Mouse (Mus musculus) neural tube, embryonic 13.5 days (tissue): ENCODE data around the gene Phactr1. TPM values are rescaled to one million over a fixed set of nuclear protein-coding genes. Genes with fewer than 3 reads are reported as not detected.
A peak's percentile ranks its signal among the peaks of the same experiment; 100 is the strongest.

Experiments
- ATAC-seq: fragments of 200-750 bp; cut with Nextera tagmentation; 2 replicates; pipeline ENCODE4 v1.8.0; 2017; ENCODE audit warnings: low read depth, mild to moderate bottlenecking, moderate TSS enrichment, moderate library complexity
- H3K27ac ChIP-seq: fragments of 300-500 bp; sonication (generic); replicated peaks from 2 replicates; pipeline ENCODE4 v1.5.1; 2015; ENCODE audit warnings: moderate library complexity, mild to moderate bottlenecking, inconsistent platforms
- H3K27me3 ChIP-seq: fragments of 300-500 bp; sonication (generic); 2 replicates; pipeline ENCODE4 v1.6.1; 2015; ENCODE audit warnings: mild to moderate bottlenecking, inconsistent platforms
- H3K36me3 ChIP-seq: fragments of 300-500 bp; sonication (generic); 2 replicates; pipeline ENCODE4 v1.6.1; 2015; ENCODE audit warnings: mild to moderate bottlenecking, inconsistent platforms
- H3K4me1 ChIP-seq: fragments of 300-500 bp; sonication (generic); replicated peaks from 2 replicates; pipeline ENCODE4 v1.6.1; 2015; ENCODE audit warnings: inconsistent platforms
- H3K4me2 ChIP-seq: fragments of 300-500 bp; sonication (generic); 2 replicates; pipeline ENCODE4 v1.6.1; 2015; ENCODE audit warnings: inconsistent platforms, mild to moderate bottlenecking, moderate library complexity
- H3K4me3 ChIP-seq: fragments of 300-500 bp; sonication (generic); 2 replicates; pipeline ENCODE4 v1.5.1; 2015; ENCODE audit warnings: mild to moderate bottlenecking, inconsistent platforms
- H3K9ac ChIP-seq: fragments of 300-500 bp; sonication (generic); 2 replicates; pipeline ENCODE4 v1.6.1; 2015; ENCODE audit warnings: moderate library complexity, mild to moderate bottlenecking, inconsistent platforms
- H3K9me3 ChIP-seq: fragments of 300-500 bp; sonication (generic); 2 replicates; pipeline ENCODE4 v1.6.1; 2016; ENCODE audit warnings: inconsistent platforms
- WGBS: fragments of 180-500 bp; shearing (Covaris S2); methylation state at CpG from one replicate; pipeline ENCODE4 v1.1.7; 2015; 5-methylcytosine and 5-hydroxymethylcytosine counted together
- polyA plus RNA-seq: library from polyadenylated mRNA; unstranded; fragments of >200 nt; fragmentation: Nextera tagmentation; extraction: Ambion mirVana; gene quantifications from 2 replicates; pipeline ENCODE4 v1.2.1, GENCODE M21; 2015

Phactr1 gene
- polyA plus RNA-seq, 1 experiment from 2014 or later = 50.3 TPM

DNA sequence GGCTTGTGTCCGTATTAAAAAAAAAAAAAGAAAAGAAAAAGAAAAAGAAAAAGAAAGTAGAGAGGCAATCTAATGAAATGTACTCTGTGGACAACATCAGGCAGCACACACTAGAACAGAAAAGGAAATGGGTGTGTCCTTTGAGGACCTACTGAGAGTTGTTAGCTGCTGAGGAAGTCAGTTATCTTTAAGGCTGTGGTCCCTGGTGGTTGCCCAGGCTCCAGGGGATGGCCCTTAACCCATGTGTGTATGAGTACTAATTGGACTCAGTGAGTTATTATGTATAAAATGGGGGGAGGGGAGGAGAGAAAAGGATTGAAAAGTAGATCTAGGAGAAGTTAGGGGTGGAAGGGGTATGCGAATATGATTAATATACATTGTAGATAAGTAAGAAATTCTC, 278.4 kb downstream of the Phactr1 start:
- Histone ChIP-seq H3K9ac (no peak overlapping the region), H3K4me2 (no peak overlapping the region), H3K27me3 (no peaks in the 10 kb centered on the region), H3K27ac (no peak overlapping the region), H3K4me1 (no peaks in the 10 kb centered on the region), H3K9me3 (no peaks in the 10 kb centered on the region), H3K36me3 (no peaks in the 10 kb centered on the region), H3K4me3 (no peak overlapping the region)
- WGBS = 94% methylated on average over 2 of the region's 2 CpGs
- no peak for ATAC-seq

DNA sequence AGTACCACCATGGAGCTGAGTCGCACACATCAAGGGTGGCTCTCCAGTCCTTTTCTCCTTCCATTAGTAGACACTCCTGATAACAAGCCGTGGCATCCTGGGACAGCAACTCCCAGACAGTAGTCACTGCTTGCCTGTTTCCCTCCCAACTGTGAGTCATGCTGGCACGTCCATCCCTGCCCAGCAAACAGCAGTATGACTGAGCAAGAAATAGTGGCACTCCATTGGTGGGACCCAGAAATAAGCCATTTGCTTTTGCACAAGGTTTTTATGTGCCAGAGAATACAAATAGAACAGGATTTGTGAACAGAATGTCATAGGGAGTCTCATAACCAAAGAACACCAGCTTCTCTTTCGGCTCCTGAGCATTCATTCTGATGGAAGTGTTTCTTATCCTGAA, 281.1 kb downstream of the Phactr1 start:
- no peaks in the 10 kb centered on the region for H3K36me3 ChIP-seq
- H3K27ac ChIP-seq = no peak overlapping the region

DNA sequence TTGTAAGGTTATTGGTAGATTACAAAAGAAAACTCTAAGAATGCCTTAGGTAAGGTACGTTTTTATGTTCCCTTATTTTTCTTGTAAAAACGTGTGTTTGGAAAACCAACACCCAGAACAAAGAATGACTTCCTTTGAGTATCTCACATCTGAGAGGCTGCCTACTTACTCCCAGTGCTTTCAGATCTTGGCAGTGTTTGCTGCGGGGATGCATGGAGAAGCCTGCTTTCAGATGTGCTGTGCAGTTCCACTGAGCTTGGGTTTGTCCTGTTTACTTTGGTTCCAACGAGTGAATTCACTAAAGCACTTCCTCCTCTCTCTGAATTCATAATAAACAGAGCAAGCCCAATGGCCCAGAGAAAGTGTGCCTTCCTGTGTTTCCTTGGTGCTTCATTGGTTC, 288.1 kb downstream of the Phactr1 start:
- no peaks in the 10 kb centered on the region; the same call in 1 of the 2 replicates for H3K4me1 ChIP-seq

More for the DNA sequence above, 281.1 kb downstream of the Phactr1 start:
- Histone ChIP-seq H3K4me1 (no peaks in the 10 kb centered on the region), H3K4me2 (no peak overlapping the region), H3K9me3 (no peaks in the 10 kb centered on the region), H3K4me3 (no peak overlapping the region), H3K27me3 (no peaks in the 10 kb centered on the region), H3K9ac (no peak overlapping the region)
- ATAC-seq = no peak
- WGBS = 90% methylated on average over 4 of the region's 4 CpGs

DNA sequence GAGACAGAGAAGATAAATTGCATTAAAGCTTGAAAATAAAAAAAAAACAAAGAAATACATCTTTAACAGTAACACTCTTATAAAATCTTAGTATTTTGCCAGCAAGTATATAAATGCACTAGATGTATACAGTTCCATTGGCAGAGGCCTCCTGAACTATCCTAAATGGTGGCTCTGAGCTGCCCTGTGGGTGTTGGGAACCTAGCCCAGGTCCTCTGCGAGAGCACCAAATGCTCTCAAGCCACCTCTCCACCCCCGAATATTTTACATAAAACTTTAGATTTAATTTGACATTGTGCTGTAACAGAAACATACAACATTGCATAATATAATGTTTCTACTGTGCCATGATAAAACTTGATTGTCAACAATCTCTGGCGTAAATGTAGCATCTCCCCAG, 293.1 kb downstream of the Phactr1 start:
- Histone ChIP-seq H3K27me3 (no peaks in the 10 kb centered on the region), H3K4me3 (no peak overlapping the region), H3K36me3 (no peaks in the 10 kb centered on the region), H3K4me2 (no peak overlapping the region), H3K9ac (no peak overlapping the region), H3K9me3 (no peaks in the 10 kb centered on the region), H3K27ac (no peak overlapping the region), H3K4me1 (peaks cover 11% of the 10 kb centered on the region; the same call in 1 of the 2 replicates)
- ATAC-seq = no peak
- WGBS = 85% methylated on average over 3 of the region's 3 CpGs

More for the DNA sequence above, 288.1 kb downstream of the Phactr1 start:
- H3K9ac ChIP-seq = no peak overlapping the region
- H3K4me2 ChIP-seq = no peak overlapping the region
- no peak overlapping the region for H3K27ac ChIP-seq
- 77% methylated on average over 4 of the region's 4 CpGs for WGBS
- H3K27me3 ChIP-seq = no peaks in the 10 kb centered on the region
- H3K4me3 ChIP-seq = no peak overlapping the region
- no peaks in the 10 kb centered on the region for H3K36me3 ChIP-seq
- ATAC-seq = no peak
- no peaks in the 10 kb centered on the region for H3K9me3 ChIP-seq

DNA sequence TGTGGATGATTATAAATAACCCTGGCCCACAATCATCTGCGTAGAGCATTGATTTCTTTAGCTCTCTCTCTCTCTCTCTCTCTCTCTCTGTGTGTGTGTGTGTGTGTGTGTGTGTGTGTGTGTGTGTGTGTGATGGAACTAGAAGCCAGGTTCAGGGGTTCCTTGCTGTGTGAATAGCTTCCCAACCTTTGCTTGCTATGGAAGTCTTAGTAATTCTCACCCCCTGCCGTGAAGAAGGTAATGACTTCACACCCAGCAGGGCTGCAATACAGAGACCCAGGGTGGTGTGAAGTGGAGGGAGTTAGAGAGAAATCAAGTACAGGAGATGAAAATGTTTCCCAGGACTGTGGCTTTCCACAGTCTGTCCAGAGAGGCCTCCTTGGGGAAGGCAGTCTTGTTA, 293.5 kb downstream of the Phactr1 start:
- no peaks in the 10 kb centered on the region for H3K36me3 ChIP-seq
- H3K27me3 ChIP-seq = no peaks in the 10 kb centered on the region
- no peak overlapping the region for H3K27ac ChIP-seq
- H3K4me3 ChIP-seq = no peak overlapping the region
- no peak; the same call in 1 of the 2 replicates for ATAC-seq
- no peak overlapping the region for H3K4me2 ChIP-seq
- H3K9ac ChIP-seq = no peak overlapping the region
- no peaks in the 10 kb centered on the region for H3K9me3 ChIP-seq
- WGBS = 70% methylated on average over 2 of the region's 2 CpGs
- peaks cover 11% of the 10 kb centered on the region; the same call in 1 of the 2 replicates for H3K4me1 ChIP-seq

DNA sequence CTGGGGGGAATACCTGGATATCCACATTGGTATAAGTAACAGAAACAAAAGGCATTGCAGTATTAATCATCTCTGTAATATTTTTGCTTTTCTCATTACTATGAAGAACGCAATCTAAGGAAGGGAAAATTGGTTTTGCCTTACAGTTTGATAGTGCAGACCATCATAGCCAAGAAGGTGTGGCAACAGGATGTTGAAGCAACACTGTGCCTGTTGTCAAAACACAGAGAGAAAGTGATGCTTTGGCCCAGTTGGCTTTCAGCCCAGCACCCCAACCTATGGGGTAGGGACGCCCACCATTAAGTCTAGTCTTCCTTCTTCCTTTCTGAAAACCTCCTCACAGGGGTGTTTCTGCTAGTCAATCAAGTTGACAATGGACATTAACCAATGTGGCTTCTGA, 294.1 kb downstream of the Phactr1 start:
- no peak overlapping the region for H3K27ac ChIP-seq
- no peaks in the 10 kb centered on the region for H3K9me3 ChIP-seq
- WGBS = 87% methylated on average over 2 of the region's 2 CpGs
- ATAC-seq = no peak
- peaks cover 11% of the 10 kb centered on the region; the same call in 1 of the 2 replicates for H3K4me1 ChIP-seq
- H3K36me3 ChIP-seq = no peaks in the 10 kb centered on the region
- H3K27me3 ChIP-seq = no peaks in the 10 kb centered on the region
- no peak overlapping the region for H3K4me2 ChIP-seq
- H3K9ac ChIP-seq = no peak overlapping the region
- H3K4me3 ChIP-seq = no peak overlapping the region

DNA sequence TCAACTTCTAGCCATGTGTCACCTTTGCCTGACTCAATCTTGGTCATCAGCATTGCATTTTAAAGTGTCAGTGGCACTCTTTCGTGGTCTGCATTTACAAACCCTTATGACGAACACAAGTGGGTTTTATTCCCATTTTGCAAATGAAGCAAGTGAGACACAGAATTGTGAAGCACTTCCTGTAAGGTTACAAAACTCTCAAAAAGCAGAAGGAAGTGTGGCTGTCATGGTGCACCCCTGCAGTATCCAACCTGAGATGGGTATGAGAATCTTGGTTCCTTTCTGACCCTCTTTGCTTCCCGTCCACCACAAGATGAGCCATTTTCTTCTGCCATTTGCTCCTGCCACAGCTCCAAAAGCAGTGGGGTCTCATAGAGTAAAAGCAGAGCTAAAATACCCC, 295.7 kb downstream of the Phactr1 start:
- ATAC-seq = no peak
- Histone ChIP-seq H3K4me3 (no peak overlapping the region), H3K4me1 (peaks cover 21% of the 10 kb centered on the region), H3K36me3 (no peaks in the 10 kb centered on the region), H3K4me2 (no peak overlapping the region), H3K9me3 (no peaks in the 10 kb centered on the region), H3K27me3 (no peaks in the 10 kb centered on the region), H3K27ac (no peak overlapping the region), H3K9ac (no peak overlapping the region)
- 86% methylated on average over 3 of the region's 3 CpGs for WGBS

DNA sequence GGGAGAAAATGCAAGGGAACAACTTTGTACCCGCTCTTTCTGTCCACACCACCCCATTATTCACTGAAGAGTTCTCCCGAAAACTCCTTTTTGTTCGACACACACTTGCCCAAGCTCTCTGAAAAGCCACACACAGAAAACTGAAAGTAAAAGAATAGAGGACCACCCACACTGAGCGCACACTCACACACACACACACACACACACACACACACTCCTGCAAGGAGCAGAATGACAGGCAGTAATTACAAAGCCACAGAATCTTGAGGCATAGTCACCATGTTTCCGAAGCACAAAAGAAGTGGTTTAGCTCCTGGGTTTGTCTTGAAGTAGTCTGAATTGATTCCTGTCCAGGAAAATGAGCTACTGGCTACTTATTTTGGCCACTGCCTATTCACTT, 296.5 kb downstream of the Phactr1 start:
- Histone ChIP-seq H3K9ac (no peak overlapping the region), H3K4me3 (no peak overlapping the region), H3K9me3 (no peaks in the 10 kb centered on the region), H3K4me2 (no peak overlapping the region), H3K4me1 (peaks cover 21% of the 10 kb centered on the region), H3K36me3 (no peaks in the 10 kb centered on the region), H3K27me3 (no peaks in the 10 kb centered on the region), H3K27ac (no peak overlapping the region)
- no peak for ATAC-seq
- 48% methylated on average over 5 of the region's 5 CpGs for WGBS

DNA sequence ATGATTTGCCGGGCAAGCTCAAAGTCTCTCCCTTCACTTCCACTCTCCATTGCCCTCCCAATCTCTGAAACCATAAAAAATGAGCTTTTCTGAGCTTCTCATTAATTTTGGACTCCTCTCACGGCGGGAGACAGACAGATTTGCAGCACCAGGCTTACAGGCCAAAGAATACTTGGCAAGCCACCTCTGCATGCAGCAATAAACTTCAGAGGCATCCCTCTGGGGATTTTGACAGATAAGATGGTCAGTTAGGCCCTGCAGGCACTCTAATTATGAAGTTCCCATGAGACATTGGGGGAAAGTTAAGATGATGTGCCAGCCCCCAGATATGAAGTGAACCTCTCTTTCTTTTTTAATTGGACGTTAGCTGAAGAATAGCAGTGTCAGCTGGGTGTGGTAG, 300.2 kb downstream of the Phactr1 start:
- WGBS = 32% methylated on average over 4 of the region's 4 CpGs
- 0 out of 2 replicates have a peak overlapping the region, but pooled peaks have one; percentile 6 for H3K27ac ChIP-seq
- H3K4me3 ChIP-seq = no peak overlapping the region
- no peaks in the 10 kb centered on the region for H3K36me3 ChIP-seq
- no peak overlapping the region for H3K4me2 ChIP-seq
- peaks cover 10% of the 10 kb centered on the region for H3K4me1 ChIP-seq
- no peak overlapping the region for H3K9ac ChIP-seq
- no peaks in the 10 kb centered on the region for H3K9me3 ChIP-seq
- no peak for ATAC-seq
- H3K27me3 ChIP-seq = no peaks in the 10 kb centered on the region

DNA sequence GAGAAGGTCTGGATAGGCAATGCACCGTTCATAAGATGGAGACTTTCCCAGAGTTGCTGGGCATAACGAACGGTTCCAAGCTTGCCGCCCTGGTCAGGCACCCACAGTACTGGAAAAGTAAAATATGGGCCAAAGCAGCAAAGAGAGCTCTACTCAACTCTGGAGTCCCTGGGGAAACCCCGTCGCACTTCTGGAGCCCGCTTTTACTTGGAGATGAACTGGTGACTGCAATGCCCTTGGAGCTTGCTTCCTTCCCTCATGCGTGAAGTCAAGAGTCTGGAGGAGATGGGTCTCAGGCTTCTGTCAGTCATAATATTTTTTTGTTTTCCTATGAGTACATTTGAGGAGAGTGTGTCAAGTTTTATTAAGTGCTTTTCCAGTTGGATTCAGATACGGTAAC, 302.2 kb downstream of the Phactr1 start:
- Histone ChIP-seq H3K9ac (no peak overlapping the region), H3K4me3 (no peak overlapping the region), H3K9me3 (no peaks in the 10 kb centered on the region), H3K4me2 (no peak overlapping the region), H3K4me1 (peaks cover 10% of the 10 kb centered on the region), H3K27me3 (no peaks in the 10 kb centered on the region), H3K36me3 (no peaks in the 10 kb centered on the region), H3K27ac (no peak overlapping the region)
- ATAC-seq = no peak
- 87% methylated on average over 9 of the region's 9 CpGs for WGBS

DNA sequence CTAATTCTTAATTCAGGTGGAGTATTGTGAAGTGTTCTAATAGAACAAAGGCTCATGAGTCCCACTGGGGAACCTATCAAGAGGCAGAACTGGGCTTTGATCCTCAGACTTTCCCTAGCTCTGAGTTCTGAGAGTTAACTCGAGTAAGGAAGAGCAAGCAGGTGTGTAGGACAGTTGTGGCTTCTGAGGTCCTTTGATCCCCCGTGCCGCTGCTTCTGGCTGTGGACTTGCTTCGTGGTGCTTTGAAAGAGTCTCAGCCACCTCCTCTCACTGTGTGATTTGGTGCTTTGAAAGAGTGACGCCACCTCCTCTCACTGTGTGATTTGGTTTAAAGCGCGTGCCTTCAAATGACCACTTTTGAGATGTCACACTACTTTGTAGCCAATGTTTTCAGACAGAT, 305.4 kb downstream of the Phactr1 start:
- Histone ChIP-seq H3K4me3 (no peak overlapping the region), H3K9me3 (no peaks in the 10 kb centered on the region), H3K36me3 (no peaks in the 10 kb centered on the region), H3K4me1 (peaks cover 5% of the 10 kb centered on the region; the same call in 1 of the 2 replicates), H3K27ac (no peak overlapping the region), H3K9ac (no peak overlapping the region), H3K27me3 (no peaks in the 10 kb centered on the region), H3K4me2 (no peak overlapping the region)
- WGBS = 83% methylated on average over 7 of the region's 7 CpGs
- no peak for ATAC-seq

DNA sequence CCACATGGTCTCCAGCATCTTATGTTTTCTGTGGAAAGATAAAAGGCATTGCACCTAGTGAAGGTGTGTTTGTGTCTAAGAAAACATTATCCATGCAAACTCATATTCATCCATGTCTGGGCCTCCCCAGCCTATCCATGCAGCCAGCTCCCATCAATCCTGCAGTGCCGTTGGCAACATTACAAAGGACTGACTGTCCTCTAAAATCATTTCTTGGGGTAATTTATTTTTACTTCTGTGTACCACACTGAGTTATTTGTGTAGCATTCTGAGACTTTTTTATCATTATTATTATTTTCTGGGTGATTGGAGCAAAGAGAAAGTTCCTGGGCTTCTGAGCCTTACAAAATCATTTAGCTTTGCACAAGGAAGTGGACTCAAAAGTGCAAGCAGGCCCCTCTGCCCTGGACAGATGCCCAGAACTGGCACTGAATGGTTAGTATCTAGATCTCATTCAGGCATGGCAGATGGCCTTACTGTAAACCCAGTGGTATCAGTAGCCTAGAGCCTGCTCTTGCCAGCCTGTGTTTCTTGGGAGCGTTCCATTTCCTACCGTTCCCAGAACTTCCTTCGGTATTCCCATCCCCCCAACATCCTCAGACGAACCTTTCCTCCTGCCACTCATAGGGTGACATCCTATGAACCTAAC, 307.6 kb downstream of the Phactr1 start:
- ATAC-seq = no peak
- 63% methylated on average over 5 of the region's 5 CpGs for WGBS
- H3K9ac ChIP-seq = no peak overlapping the region
- no peaks in the 10 kb centered on the region for H3K9me3 ChIP-seq
- no peaks in the 10 kb centered on the region for H3K36me3 ChIP-seq
- H3K4me3 ChIP-seq = no peak overlapping the region
- 0 out of 2 replicates have a peak, but pooled peaks cover 7% of the 10 kb centered on the region for H3K4me1 ChIP-seq
- H3K27ac ChIP-seq = no peak overlapping the region
- no peaks in the 10 kb centered on the region for H3K27me3 ChIP-seq
- no peak overlapping the region for H3K4me2 ChIP-seq

DNA sequence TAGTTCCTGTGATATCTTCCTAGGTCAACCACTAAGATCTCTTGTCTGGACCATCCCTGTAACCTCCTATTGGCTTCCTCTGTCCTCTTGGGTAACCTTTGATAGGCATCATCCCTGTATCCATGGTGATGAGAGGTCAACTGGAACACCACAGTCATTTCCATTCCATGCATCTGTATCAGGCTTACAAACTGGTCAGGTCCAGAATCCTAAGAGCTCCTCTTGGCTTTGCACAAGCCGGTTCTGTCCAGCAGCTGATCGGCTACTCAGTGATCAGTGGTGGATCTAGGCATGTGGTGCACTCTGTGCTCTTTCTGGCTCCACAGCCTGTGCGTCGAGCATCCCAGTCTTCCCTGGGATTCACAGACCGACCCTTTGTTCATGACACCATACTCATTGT, 309.1 kb downstream of the Phactr1 start:
- no peak overlapping the region for H3K4me3 ChIP-seq
- 91% methylated on average over 5 of the region's 5 CpGs for WGBS
- H3K27ac ChIP-seq = no peak overlapping the region
- no peak overlapping the region for H3K4me2 ChIP-seq
- H3K9ac ChIP-seq = no peak overlapping the region
- no peak for ATAC-seq
- 0 out of 2 replicates have a peak, but pooled peaks cover 3% of the 10 kb centered on the region for H3K9me3 ChIP-seq
- H3K4me1 ChIP-seq = 0 out of 2 replicates have a peak, but pooled peaks cover 7% of the 10 kb centered on the region
- no peaks in the 10 kb centered on the region for H3K27me3 ChIP-seq
- H3K36me3 ChIP-seq = no peaks in the 10 kb centered on the region
